Mouse (Mus musculus) ES-Bruce4 (cell line): Measurements from ENCODE around the gene Spata9. TPM values are rescaled to one million over a fixed set of nuclear protein-coding genes. Genes with fewer than 3 reads are reported as not detected.
"Not testable (repeated sequence)": the region's sequence is repeated elsewhere in the genome, so short reads cannot be mapped to it uniquely, and the experiment has no call there.

Experiments used
- H3K27ac ChIP-seq: 2 replicates; pipeline ENCODE4 v1.5.1; 2012; ENCODE audit warnings: low read length, inconsistent platforms; ENCODE audit not compliant: insufficient read depth
- H3K27me3 ChIP-seq: 2 replicates; pipeline ENCODE4 v1.6.1; 2012; ENCODE audit warnings: mild to moderate bottlenecking, low read length, inconsistent platforms; ENCODE audit not compliant: control insufficient read depth, poor library complexity, insufficient read depth, severe bottlenecking
- H3K36me3 ChIP-seq: 2 replicates; pipeline ENCODE4 v1.6.1; 2012; ENCODE audit warnings: inconsistent platforms, mild to moderate bottlenecking, low read length, moderate library complexity; ENCODE audit not compliant: control insufficient read depth, poor library complexity, insufficient read depth, severe bottlenecking
- H3K4me1 ChIP-seq: one replicate; pipeline ENCODE4 v1.8.1; 2011; ENCODE audit warnings: low read length; ENCODE audit not compliant: control insufficient read depth, insufficient read depth
- H3K4me3 ChIP-seq: 2 replicates; pipeline ENCODE4 v1.5.1; 2011; ENCODE audit warnings: low read depth, mild to moderate bottlenecking, low read length
- H3K9ac ChIP-seq: 2 replicates; pipeline ENCODE4 v1.6.1; 2012; ENCODE audit warnings: low read depth, mild to moderate bottlenecking, inconsistent platforms; ENCODE audit not compliant: poor library complexity, severe bottlenecking
- H3K9me3 ChIP-seq: replicated peaks from 2 replicates; pipeline ENCODE4 v1.6.1; 2012; ENCODE audit warnings: mild to moderate bottlenecking, low read length, inconsistent platforms; ENCODE audit not compliant: control insufficient read depth, poor library complexity, insufficient read depth, severe bottlenecking
- CTCF ChIP-seq: IDR thresholded peaks from one replicate; pipeline ENCODE4 v1.8.1; 2011; ENCODE audit warnings: low read depth, low read length
- EP300 ChIP-seq: IDR thresholded peaks from 2 replicates; pipeline ENCODE4 v1.6.1; 2011; ENCODE audit warnings: low read depth, low read length; ENCODE audit not compliant: insufficient read depth
- POLR2A ChIP-seq: IDR thresholded peaks from one replicate; pipeline ENCODE4 v1.8.1; 2011; ENCODE audit warnings: low read length; ENCODE audit not compliant: insufficient read depth
- polyA plus RNA-seq: library from polyadenylated mRNA; stranded (reverse); fragments of >200 nt; gene quantifications from 2 replicates; pipeline ENCODE4 v1.2.4, GENCODE M21; 2011; ENCODE audit warnings: low read depth; ENCODE audit not compliant: missing spikeins, insufficient read depth, insufficient read length

Gene Spata9
- not detected in 2 replicates for polyA plus RNA-seq

DNA sequence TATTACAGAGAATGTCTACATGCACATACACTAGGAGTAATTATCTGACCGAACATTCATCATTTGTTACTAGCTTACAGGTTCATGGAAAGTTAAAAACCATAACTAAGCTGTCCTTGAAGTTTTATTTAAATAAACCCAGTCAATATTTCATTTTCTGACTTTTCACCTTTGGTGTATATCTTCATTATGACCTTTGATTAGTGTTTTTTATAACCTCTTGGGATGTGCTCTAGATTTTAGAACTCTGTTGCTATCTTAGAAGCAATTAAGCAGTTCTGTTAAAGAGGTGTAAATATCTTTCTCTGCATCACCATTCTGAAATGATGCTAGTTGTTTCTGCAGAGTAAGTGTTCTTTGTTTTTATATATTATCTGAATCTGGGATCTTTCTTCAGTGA, at the start of gene Spata9:
Gene Spata9, plus strand, starts transcription at position 301 of the 400 bp plus-strand sequence.
- Histone ChIP-seq H3K9ac (no peak within 1 kb of the TSS), H3K36me3 (no peaks in the 10 kb centered on the region), H3K27ac (no peak within 1 kb of the TSS), H3K4me1 (no peaks in the 10 kb centered on the region), H3K9me3 (no peaks in the 10 kb centered on the region), H3K4me3 (no peak within 1 kb of the TSS), H3K27me3 (no peaks in the 10 kb centered on the region)
- TF ChIP-seq CTCF (no peak), EP300 (no peak), POLR2A (no peak)

DNA sequence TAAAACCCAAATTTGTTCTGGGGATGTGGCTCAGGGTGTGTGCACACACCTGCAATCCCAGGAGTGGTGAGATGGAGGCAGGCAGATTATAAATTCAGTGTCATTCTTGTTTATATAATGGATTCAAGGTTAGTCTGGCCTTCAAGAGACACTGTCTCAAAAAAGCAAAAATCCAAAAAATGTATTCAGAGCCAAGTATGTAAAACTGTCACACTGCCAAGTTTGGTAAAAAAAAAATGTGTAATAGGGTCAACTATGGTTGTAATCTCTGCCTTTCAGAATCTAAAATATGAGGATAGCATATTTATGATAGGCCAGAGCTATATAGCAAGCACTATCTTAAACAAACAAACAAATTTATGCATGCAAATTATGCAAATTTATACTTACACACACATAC, 39.0 kb upstream of the Spata9 start:
- H3K4me3 ChIP-seq = no peak overlapping the region
- no peaks in the 10 kb centered on the region for H3K9me3 ChIP-seq
- no peak for TF ChIP-seq CTCF
- TF ChIP-seq EP300 = no peak
- no peak for TF ChIP-seq POLR2A
- no peak overlapping the region for H3K27ac ChIP-seq
- H3K9ac ChIP-seq = no peak overlapping the region
- H3K27me3 ChIP-seq = no peaks in the 10 kb centered on the region
- H3K36me3 ChIP-seq = no peaks in the 10 kb centered on the region
- no peaks in the 10 kb centered on the region for H3K4me1 ChIP-seq

DNA sequence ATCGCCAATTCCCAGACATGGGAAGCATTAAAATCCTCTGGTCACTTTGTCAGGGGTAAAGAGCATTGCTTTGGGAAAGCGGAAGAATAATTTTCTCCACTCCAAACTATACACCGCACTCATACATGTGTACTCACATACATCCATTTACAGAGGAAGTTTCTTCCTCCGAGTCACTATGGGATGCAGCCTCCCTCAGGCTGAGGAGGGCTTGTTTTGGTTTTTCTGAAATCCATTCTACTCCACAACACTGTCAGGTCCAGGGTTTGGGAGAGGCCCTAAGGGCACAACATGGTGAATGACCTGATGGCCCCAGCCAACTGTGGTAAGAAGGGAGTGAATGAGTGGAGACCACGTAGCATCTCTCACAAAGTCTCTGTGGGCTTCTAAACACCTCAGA, 37.9 kb upstream of the Spata9 start:
- not testable (repeated sequence) for H3K9me3 ChIP-seq, H3K27ac ChIP-seq, H3K27me3 ChIP-seq, H3K36me3 ChIP-seq, H3K4me1 ChIP-seq, H3K9ac ChIP-seq, H3K4me3 ChIP-seq

DNA sequence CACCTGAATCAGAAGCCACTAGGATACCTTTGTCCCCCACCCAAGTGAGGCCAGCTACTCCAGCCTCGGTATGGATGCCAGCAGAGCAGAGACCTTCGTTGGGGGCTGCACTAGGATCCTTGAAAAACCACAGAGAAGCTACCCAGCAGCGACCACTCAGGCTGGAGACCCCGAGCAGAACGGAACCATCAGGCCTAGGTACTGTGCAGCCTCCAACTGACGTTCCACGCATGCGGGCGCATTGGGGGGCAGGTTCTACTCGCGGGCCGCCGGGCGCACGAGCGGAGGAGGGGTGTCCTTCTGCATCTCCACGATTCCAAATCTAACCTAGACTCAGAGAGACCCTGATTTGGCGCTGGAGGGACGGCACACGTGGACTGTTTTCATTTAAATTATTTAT, 36.9 kb upstream of the Spata9 start:
- H3K27ac ChIP-seq = no peak overlapping the region
- H3K36me3 ChIP-seq = no peaks in the 10 kb centered on the region
- TF ChIP-seq EP300 (no peak), POLR2A (no peak), CTCF (no peak)
- H3K9ac ChIP-seq = no peak overlapping the region
- no peaks in the 10 kb centered on the region for H3K4me1 ChIP-seq
- H3K9me3 ChIP-seq = no peaks in the 10 kb centered on the region
- H3K4me3 ChIP-seq = no peak overlapping the region
- no peaks in the 10 kb centered on the region for H3K27me3 ChIP-seq

DNA sequence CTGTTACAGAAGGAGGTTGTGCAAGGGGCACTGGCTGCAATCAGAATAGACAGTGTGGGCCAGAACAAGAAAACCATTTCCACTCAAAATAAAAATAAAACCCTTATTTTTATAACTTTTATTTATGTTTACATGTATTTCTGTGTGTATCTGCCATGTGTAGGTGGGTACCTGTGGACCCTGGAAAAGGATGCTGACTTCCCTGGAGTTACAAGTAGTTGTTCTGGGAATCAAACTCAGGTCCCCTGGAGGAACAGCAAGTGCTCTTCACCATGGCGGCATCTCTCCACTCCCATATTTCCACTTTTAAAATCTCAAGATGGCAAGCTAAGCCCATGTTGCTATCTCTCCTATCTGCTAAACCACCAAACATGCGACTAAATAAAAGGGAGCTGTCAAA, 36.3 kb upstream of the Spata9 start:
- H3K9me3 ChIP-seq = no peaks in the 10 kb centered on the region
- TF ChIP-seq POLR2A (no peak), EP300 (no peak), CTCF (no peak)
- H3K27me3 ChIP-seq = no peaks in the 10 kb centered on the region
- no peak overlapping the region for H3K27ac ChIP-seq
- no peaks in the 10 kb centered on the region for H3K4me1 ChIP-seq
- no peaks in the 10 kb centered on the region for H3K36me3 ChIP-seq
- no peak overlapping the region for H3K9ac ChIP-seq
- no peak overlapping the region for H3K4me3 ChIP-seq

DNA sequence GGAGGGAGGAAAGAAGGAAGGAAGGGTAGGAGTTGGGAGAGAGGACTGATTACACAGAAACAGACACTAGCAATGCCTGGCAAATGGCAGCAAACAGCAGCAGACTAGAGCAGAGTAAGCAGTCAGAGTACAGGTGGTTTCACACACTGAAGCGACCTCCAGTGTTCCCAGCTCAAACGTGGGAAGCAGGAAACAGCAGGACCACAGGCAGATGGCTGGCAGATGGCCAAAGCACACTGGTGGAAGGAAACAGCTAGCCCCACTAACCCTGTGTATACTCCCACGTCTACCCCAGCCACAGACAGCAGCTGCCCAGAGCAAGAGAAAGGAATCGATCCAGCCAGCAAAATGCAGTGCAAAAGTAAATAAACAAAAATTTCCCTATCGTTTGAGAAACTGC, 35.9 kb upstream of the Spata9 start:
- no peaks in the 10 kb centered on the region for H3K36me3 ChIP-seq

More for the DNA sequence above, 35.9 kb upstream of the Spata9 start:
- Histone ChIP-seq H3K4me3 (no peak overlapping the region), H3K27ac (no peak overlapping the region), H3K4me1 (no peaks in the 10 kb centered on the region), H3K27me3 (no peaks in the 10 kb centered on the region), H3K9ac (no peak overlapping the region), H3K9me3 (no peaks in the 10 kb centered on the region)
- TF ChIP-seq POLR2A = no peak
